Mouse (Mus musculus) mouse embryonic stem cell (cell line): ENCODE measurements around the gene Pmpca.

ENCODE experiments used
- in situ Hi-C, 2 experiments: fragments of 300-500 bp; cut with MboI; formaldehyde crosslinking; loops; 1 replicate in 1 of 2; 3 replicates in 1 of 2; pipeline ENCODE4 v1.14.3; 2019 to 2020; ENCODE audit warnings: low sequenced_read_pairs in 2 of 2, low pct_unique_long_range_greater_than_20kb in 1 of 2, mixed read lengths in 1 of 2; ENCODE audit not compliant: unreplicated experiment in 1 of 2

Gene Pmpca

DNA sequence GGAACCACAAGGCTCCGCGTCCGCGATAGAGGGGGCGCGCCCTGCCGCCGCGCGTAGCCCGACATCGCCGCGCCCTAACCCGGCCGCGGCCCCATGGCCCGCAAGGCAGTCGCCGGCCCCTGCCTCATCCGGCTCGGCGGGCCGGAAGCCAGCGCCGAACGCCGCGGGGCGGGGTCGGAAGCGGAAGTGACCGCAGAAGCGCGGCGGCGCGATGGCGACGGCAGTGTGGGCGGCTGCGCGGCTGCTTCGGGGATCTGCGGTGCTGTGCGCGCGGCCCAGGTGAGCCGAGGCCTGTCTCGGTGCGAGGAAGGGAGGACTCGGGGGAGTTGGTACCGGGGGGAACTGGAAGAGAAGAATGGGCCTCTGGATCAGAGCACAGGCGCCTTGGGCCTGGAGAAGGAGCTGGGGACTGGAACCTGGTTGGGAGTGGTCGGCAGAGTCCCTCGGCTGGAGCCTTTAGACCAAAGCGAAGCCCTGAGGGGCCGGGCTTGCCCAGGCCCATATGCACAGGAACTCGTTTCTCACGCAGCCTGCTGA lies at the start of gene Pmpca, which contains the start of gene Entr1:
Gene Pmpca, plus strand, starts transcription at position 186 of the 537 bp plus-strand sequence.
Gene Entr1, minus strand, starts transcription at position 163 of the 537 bp plus-strand sequence.
- in situ Hi-C loops: no loop called here

DNA sequence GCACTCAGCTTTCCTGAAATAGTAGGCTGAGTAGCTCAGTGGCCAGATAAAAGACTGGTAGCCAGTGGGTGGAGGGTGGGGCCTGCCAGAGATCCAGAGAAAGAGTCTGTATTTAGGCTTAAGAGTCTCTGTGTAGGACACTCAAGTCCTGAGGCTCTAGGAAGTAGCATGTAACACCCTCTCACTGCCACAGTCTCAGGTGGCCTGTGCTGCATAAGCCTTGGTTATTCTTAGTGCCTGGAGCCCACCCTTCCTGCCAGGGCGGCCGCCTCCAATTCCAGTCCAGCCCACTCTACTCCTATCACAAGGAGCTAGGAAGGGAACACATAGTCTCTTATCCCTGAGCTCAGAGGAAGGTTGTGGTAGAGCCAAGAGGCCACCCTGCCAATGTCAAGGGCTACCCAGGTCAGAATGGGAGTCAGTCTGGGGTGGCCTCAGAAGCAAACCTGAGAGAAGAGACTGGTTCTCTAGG lies 47.6 kb upstream of the Pmpca start:
- in situ Hi-C loops: no loop called here

DNA sequence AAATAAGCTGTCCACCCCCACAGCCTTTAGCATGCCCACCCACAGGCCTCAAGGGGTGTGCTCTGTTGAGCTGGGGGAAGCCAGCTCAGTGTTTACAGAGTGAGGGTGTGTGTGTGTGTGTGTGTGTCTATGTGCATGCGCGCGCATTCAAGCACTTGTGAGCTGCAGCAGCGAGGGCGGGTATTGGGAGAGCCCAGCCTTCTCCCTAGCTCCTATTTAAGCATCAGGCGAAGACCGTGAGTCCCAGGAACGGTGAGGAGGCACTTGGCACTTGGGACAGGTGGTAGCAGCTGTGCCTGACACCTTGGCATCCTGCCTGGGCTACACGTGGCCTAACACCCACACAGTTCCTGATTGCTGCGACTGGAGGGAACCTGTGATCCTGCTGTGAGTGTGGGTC lies 47.1 kb upstream of the Pmpca start:
- in situ Hi-C loops: no loop called here

DNA sequence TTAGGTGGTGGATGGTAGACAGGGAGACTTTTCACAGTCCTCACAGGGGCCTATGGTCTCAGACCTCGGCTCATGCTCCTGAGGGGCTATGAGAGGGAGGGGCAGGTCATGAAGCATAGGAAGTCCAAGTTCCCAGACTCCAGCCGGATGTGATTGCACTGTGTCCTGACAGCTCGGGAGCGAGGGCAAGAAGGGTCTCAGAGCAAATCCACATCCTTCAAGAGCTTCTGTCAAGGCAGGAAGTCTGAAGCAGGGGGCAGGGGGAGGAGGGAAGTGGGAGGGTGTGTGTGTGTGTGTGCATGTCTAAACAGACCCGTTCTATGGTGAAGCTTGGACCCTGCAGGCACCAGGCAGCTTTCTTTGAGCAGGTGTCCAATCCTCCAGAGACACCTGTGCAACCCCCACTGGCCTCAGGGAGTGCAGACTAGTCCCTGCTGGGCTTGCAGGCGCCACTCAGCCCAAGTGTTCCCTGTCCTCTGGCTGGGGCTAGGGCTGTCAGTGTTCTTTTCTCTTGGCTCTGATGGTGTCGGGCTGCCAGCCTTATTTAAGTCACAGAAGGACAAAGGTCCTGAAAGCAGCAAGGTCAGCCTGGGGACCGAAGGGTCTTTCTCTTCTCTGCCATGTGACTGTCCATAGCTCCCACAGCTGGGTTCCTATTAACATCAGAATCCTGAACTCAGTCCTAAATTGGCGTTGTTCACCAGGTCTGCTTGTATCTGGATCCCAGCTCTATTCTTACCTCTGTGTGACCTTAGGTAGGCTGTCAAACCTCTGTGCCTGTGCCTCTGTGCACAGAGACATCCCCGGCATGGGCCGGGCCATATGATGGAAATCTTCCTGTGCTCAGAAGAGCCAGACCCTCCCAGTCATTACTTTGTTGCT lies 46.3 kb upstream of the Pmpca start:
- in situ Hi-C loops: no loop called here

DNA sequence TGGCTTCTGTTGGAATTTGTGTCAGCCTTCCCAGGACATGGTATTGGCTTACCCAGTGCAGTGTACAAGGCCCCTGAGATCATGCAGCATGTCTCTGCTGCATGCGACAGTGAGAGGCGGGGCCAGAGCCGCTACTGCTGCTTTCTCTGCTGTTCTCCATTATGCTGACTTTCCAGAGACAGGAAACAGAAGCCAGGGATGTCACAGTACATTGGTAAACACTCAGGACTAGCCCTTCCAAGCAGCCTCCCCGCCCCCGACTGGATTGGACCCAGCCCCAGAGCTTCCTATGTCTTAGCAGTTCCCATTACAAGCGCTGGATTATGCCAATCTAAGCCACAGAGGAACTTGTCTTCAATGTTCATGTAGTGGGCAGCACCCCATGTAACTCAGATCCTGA lies 40.9 kb upstream of the Pmpca start:
- in situ Hi-C loops: no loop called here

DNA sequence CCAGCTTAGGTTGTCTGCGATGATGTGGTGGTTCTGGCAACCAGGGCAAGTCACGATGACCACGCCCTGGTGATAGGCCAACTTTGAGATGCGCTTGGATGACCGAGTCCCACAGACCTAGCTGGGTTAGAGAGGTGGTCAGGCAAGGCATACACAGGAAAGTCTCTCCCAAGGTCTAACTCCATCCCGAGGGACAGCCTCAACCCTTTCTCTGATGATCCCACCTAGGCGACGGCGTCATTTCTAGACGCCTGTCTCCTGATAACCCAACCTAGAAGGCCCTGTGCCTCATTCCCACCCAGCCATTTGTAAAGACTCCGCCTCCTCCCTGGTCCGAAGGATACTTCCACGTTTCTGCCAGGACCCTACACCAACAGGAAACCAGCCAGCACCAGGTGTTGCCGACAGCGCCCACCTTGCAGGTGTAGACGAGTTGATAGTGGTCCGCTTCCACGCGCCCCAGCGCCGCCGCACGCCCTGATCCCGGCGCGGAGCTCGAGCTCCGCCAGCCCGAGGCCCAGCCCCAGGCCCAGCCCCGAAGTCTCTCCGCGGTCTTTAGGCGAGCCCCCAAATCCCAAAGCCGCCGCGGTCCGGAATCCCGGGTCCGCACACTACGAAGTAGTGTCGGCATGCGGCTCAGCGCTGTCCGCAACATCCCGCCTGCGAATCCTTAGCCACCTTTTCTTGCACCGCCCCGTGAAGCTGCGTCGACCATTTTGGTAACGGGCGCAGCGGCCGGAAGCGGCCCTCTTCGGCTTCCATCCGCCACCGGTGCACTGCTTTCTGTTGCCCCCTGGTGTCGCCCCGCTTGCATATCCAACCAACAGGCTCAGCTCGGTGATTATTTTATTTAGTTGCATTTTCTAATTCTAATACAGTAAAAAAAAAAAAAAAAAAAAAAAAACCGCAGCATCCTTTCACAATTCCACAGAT lies 37.5 kb upstream of the Pmpca start, which contains the start of gene Dnlz:
Gene Dnlz, minus strand, starts transcription at position 753 of the 933 bp plus-strand sequence.
- in situ Hi-C loops: no loop called here

DNA sequence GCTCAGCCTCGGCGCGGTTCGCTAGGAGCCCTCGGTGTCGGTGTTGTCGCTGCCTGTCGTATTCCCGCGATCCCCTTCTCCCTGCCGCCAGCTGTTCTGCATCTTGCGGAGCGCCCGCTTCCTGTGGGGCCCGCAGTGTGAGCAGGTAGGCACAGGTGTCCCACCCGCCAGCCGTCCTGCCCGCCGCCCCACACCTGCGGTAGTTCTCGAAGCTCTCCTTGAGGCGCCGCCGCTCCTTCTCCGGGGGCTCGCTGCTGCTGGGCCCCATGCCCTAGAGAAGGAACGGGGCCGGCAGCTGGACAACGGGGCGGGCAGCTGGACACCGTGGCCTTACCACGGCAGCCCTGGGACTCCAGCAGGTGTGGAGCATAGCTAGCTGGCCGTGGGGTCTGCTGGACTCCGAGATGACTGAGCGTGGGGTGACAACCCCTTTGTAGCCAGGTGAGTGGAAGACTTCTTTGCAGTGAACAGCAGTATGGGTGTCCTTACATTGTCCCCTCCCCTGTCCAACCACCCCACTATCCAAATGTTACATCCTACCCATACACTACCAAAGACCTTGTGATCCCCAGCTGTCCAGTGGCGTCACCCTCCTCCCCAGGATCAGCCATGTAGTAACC lies 36.7 kb upstream of the Pmpca start:
- in situ Hi-C loops: no loop called here

DNA sequence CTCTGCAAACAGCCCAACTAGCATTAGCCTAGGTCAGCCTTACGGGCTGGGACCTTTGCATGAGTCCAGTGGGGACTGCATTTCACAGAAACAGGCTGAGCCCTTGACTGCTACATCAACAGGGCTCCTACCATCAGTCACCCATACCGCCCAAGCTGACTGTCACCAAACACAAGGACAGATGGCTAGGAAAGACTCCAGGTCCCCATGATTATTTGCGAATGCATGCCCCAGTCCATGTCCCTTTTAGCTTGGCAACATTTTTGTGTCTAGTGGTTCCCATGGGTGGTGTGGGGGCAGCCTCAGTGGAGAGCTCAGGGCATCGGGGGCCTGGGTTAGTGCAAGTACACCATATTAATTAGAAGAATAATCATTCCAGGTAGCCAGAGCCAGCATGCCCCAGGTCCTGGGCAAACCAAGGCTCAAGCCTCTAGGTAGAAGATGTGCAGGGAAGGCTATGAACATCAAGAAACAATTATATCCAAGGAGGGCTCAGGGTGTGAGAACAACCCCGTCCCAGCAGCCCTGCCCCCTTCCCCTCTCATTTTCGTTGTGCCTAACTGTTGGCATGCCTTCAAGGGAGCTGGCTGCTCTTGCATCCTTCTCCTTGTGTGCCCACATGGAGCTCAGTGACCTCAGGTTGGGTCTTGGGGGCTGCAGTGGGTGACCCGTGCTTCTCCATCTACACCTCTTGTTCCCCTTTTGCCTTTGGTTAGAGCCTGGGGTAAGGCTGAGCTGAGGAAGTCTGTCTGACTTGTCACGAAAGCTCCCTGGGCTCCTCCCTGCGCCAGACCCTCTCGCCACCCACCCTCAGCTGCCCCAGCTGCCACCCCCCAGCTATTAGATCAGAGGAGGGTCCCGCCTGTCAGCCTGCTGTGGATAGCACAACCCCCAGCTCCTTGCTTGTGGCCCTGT lies 35.8 kb upstream of the Pmpca start:
- in situ Hi-C loops: no loop called here

DNA sequence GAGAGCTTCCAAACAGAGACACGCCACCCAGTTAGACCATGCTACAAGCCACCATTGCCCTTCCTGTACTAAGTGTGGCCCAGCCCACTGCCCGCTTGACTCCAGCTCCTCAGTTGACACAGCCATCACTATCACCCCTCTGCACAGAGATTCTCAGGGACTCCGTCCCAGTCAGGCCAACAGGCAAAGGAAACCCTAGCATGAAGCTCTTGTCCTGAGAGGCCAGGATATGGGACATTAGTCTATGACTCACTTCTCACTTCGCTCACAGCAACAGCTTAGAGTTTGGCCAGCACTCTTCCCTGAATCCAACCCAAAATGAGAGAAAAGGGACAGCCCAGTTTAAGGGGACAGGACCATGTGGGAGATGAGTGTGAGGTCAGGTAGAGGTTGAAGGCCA lies 34.7 kb upstream of the Pmpca start:
- in situ Hi-C loops: no loop called here

DNA sequence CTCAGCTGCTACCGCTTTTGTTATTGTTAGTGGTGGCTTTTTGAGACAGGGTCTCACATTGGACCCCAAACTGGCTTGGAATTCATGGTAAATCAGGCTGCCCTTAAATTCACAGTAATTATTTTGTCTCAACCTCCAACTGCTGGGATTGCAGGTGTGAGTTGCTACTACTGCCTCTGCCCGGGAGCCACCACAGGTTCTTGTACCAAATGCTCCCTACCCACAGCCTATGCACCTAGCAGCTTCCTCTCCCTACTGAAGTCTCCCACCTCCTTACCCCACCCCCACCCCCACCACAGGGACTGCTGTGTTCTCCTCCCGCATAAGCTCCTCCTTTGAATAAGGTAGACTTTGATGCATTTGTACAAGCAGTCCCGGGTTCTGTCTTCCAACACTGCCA lies 32.9 kb upstream of the Pmpca start:
- in situ Hi-C loops: no loop called here

DNA sequence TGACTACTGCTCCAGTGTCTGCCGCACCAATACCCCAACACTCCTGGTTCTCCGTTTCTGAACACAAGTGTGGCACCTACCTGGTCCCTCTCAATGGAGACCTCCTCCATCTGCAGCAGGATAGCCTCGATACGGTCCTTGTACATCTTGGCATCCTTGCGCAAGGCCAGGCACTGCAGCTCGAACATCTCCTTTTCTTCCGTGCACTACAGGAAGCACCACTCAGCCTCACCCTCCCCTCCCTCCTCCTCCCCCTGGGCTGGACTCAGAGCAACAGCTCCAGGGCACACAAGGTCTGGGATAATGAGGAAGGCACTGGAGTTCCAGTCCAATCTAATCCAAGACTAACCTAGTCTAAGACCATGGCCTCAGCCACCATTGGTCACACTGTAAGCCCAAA lies 32.5 kb upstream of the Pmpca start:
- in situ Hi-C loops: no loop called here

DNA sequence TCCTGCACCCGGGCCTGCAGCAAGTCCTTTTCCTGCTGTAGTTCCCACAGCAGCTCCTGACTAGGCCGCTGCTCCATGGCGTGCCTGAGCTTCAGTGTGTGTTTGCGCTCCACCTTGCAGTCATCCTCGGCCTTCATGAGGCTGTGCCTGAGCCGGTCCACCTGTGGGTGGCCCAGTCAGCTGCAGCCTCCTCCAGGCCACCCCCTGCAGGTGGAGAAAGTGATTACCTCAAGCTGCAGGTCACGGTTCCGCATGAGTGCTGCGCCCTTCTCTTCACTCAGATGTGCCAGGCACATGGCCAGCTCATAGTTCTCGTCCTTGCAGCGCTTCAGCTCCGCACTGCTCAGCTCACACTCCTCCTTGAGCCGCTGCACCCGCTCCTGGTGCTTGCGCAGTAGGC lies 31.7 kb upstream of the Pmpca start:
- in situ Hi-C loops: no loop called here

DNA sequence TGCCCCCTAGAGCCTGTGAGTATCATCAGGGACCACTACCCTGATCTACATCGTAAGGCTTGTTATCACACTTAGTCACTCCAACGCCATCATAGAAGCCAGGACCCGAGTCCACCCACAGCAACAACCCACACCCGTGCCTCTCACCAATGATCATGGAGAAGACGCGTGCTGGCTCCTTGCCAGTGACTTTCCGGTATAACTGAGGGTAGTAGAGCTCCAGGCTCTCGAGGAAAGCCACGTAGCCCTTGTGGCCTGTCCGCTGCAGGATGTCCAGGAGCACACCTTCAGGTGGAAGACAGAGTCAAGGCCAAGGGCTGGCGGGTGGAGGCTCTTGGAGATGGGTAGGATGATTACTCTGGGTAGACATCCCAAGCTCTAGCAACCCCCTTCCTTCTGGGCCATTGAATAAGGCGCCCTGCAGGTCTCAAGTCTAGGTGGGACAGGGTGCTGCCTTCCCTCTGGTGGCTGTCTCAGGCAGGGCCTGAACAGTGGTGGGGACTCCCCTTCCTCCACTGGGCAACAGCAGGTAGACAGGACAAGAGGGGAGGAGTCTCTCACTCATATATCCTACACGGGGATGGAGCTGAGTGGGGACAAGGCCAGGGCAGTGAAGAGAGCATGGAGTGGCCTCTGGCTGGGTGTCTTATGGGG lies 30.3 kb upstream of the Pmpca start:
- in situ Hi-C loops: no loop called here

DNA sequence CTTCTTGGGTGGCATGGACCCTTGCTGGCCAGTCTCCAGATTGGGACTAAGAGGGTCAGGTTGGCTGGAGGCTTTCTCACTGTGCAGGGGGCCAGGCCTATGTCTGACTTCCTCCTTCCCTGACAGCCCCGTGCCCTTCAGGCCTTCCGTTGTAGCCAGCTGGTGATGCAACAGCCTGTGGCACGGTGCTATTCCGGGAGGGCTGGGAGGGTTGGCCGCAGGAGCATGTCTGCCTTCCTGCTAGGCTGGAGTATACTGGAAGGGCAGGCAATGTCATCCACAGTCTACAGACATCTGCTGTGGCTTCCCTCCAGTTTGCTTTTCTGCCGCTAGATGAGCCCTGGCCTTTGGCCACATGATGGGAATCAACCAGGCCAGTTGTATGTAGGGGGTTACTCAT lies 29.2 kb upstream of the Pmpca start:
- in situ Hi-C loops: no loop called here

DNA sequence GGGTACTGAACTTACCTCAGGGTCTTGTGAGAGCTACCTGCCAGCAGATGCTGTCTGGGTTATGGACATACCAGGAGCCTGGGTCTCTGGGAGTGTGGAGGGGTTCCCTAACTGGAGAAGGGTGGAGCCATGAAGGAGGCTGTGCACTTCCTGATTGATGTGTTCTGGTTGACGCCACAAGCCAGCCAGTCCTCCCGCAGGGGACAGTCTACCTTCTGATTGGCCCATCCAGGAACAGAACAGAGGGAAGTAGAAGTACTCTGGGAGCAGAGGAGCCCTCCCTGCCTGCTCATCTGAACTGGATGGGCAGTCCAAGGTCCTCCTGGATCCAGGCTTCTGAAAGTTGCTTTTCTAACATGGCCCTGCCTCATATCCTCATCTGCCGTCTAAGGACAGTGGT lies 28.4 kb upstream of the Pmpca start, which contains the start of gene Card9:
Gene Card9, minus strand, starts transcription at position 147 of the 400 bp plus-strand sequence.
- in situ Hi-C loops: no loop called here

DNA sequence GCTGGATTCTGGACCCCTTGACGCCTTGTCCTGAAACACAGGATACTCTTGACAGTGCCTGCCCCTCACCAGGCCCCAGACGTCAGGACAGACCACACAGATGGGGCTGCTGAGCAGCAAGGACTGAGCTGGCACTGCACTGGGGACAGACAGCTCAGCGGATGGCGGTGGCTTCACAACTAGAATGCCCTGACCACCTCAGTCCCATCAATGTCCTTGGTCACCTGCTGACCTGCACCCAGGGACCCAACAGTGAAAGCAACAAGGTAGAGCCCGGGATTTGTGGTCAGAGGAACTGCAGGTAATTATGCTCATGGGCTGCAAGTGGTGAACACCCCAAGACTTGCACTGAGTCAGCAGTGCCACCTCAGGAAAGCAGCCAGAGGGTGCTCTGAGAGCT lies 26.1 kb upstream of the Pmpca start:
- in situ Hi-C loops: no loop called here

DNA sequence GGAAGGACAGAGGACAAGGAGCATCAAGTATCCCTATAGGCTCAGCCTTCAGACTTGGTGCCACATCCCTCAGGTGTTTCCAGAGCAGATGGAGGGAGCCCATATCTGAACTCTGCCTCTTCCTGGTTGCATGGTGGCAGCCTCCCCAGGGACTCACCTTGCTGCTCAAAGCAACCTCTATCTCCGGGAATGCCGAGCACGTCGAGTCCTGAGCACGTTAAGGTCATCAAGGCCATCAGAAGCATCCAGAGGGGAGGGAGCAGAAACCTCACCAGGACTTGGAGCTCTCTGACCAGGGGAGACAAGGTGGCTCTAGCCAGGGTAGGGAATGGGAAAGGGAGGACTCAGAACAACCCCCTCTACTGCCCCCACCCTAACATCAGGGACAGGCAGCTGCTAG lies 25.7 kb upstream of the Pmpca start:
- in situ Hi-C loops: no loop called here
